Mouse (Mus musculus): ENCODE data around the gene Snx29. TPM values are rescaled to one million over a fixed set of nuclear protein-coding genes. Genes with fewer than 3 reads are reported as not detected.

Snx29 gene
- polyA plus RNA-seq, 1 experiment from 2014 or later = 13.0 TPM

- Histone ChIP-seq H3K4me2 (no peak overlapping the region), H3K4me1 (peaks cover 24% of the 10 kb centered on the region), H3K27me3 (no peaks in the 10 kb centered on the region), H3K9ac (no peak overlapping the region), H3K9me3 (replicated peaks) (no peaks in the 10 kb centered on the region), H3K36me3 (ENCODE audit: poor library complexity, severe bottlenecking) (no peaks in the 10 kb centered on the region), H3K27ac (no peak overlapping the region), H3K4me3 (no peak overlapping the region)
- 83% methylated on average over 1 of the region's 1 CpGs for WGBS
- ATAC-seq = no peak
These were observed 44.1 kb downstream of the Snx29 start for GRCm38 (mm10) chr16:11366851-11367250.

- no peaks in the 10 kb centered on the region for H3K9me3 ChIP-seq (replicated peaks)
- H3K27me3 ChIP-seq = no peaks in the 10 kb centered on the region
- 86% methylated on average over 3 of the region's 3 CpGs for WGBS
- no peak for ATAC-seq
- H3K4me1 ChIP-seq = peaks cover 24% of the 10 kb centered on the region
- H3K36me3 ChIP-seq (ENCODE audit: poor library complexity, severe bottlenecking) = no peaks in the 10 kb centered on the region
- H3K4me3 ChIP-seq = no peak overlapping the region
- H3K9ac ChIP-seq = no peak overlapping the region
- H3K4me2 ChIP-seq = no peak overlapping the region
- no peak overlapping the region; the same call in 1 of the 2 replicates for H3K27ac ChIP-seq
These were observed 45.7 kb downstream of the Snx29 start for GRCm38 (mm10) chr16:11368412-11368811.

GRCm38 (mm10) chr16:11369162-11369561 is 46.5 kb downstream of the Snx29 start:
- 0 out of 2 replicates have a peak overlapping the region, but pooled peaks have one; percentile 37 for H3K27ac ChIP-seq
- WGBS = 48% methylated on average over 4 of the region's 4 CpGs
- H3K36me3 ChIP-seq (ENCODE audit: poor library complexity, severe bottlenecking) = no peaks in the 10 kb centered on the region
- no peaks in the 10 kb centered on the region for H3K27me3 ChIP-seq
- H3K4me2 ChIP-seq = peak overlapping the region; percentile 15; the same call in 1 of the 2 replicates
- no peak overlapping the region for H3K4me3 ChIP-seq
- no peak; the same call in 1 of the 2 replicates for ATAC-seq
- H3K4me1 ChIP-seq = peaks cover 24% of the 10 kb centered on the region
- no peaks in the 10 kb centered on the region for H3K9me3 ChIP-seq (replicated peaks)
- H3K9ac ChIP-seq = no peak overlapping the region

- H3K4me3 ChIP-seq = no peak overlapping the region
- peak; percentile 77 for ATAC-seq
- no peak overlapping the region for H3K9ac ChIP-seq
- 0% methylated on average over 1 of the region's 1 CpGs for WGBS
- H3K4me1 ChIP-seq = peaks cover 24% of the 10 kb centered on the region
- peak overlapping the region; percentile 37 for H3K27ac ChIP-seq
- no peaks in the 10 kb centered on the region for H3K36me3 ChIP-seq (ENCODE audit: poor library complexity, severe bottlenecking)
- no peaks in the 10 kb centered on the region for H3K9me3 ChIP-seq (replicated peaks)
- peak overlapping the region; percentile 15; the same call in 1 of the 2 replicates for H3K4me2 ChIP-seq
- no peaks in the 10 kb centered on the region for H3K27me3 ChIP-seq
These were observed 46.9 kb downstream of the Snx29 start for GRCm38 (mm10) chr16:11369642-11370041.

GRCm38 (mm10) chr16:11370132-11370544 is 47.4 kb downstream of the Snx29 start:
- no peak overlapping the region for H3K9ac ChIP-seq
- H3K4me2 ChIP-seq = no peak overlapping the region
- ATAC-seq = peak; percentile 43; the same call in 1 of the 2 replicates
- H3K36me3 ChIP-seq (ENCODE audit: poor library complexity, severe bottlenecking) = no peaks in the 10 kb centered on the region
- 40% methylated on average over 7 of the region's 7 CpGs for WGBS
- peak overlapping the region; percentile 37; the same call in 1 of the 2 replicates for H3K27ac ChIP-seq
- peaks cover 24% of the 10 kb centered on the region for H3K4me1 ChIP-seq
- H3K9me3 ChIP-seq (replicated peaks) = no peaks in the 10 kb centered on the region
- H3K27me3 ChIP-seq = no peaks in the 10 kb centered on the region
- H3K4me3 ChIP-seq = no peak overlapping the region

GRCm38 (mm10) chr16:11379264-11379663 is 56.6 kb downstream of the Snx29 start:
- ATAC-seq = no peak
- Histone ChIP-seq H3K27me3 (no peaks in the 10 kb centered on the region), H3K36me3 (ENCODE audit: poor library complexity, severe bottlenecking) (no peaks in the 10 kb centered on the region; the same call in 1 of the 2 replicates), H3K9ac (no peak overlapping the region), H3K4me1 (0 out of 2 replicates have a peak, but pooled peaks cover under 1% of the 10 kb centered on the region), H3K4me2 (no peak overlapping the region), H3K27ac (no peak overlapping the region), H3K4me3 (no peak overlapping the region), H3K9me3 (replicated peaks) (no peaks in the 10 kb centered on the region)
- 85% methylated on average over 3 of the region's 3 CpGs for WGBS

GRCm38 (mm10) chr16:11380038-11380437 is 57.3 kb downstream of the Snx29 start:
- no peak for ATAC-seq

GRCm38 (mm10) chr16:11380871-11381270 is 58.2 kb downstream of the Snx29 start:
- no peak for ATAC-seq
- Histone ChIP-seq H3K27me3 (no peaks in the 10 kb centered on the region), H3K4me2 (no peak overlapping the region)

More at GRCm38 (mm10) chr16:11380038-11380437, 57.3 kb downstream of the Snx29 start:
- H3K4me3 ChIP-seq = no peak overlapping the region
- no peaks in the 10 kb centered on the region for H3K9me3 ChIP-seq (replicated peaks)
- no peaks in the 10 kb centered on the region; the same call in 1 of the 2 replicates for H3K36me3 ChIP-seq (ENCODE audit: poor library complexity, severe bottlenecking)
- no peak overlapping the region for H3K4me2 ChIP-seq
- H3K4me1 ChIP-seq = 0 out of 2 replicates have a peak, but pooled peaks cover 3% of the 10 kb centered on the region
- H3K27ac ChIP-seq = no peak overlapping the region
- no peak overlapping the region for H3K9ac ChIP-seq
- 92% methylated on average over 5 of the region's 5 CpGs for WGBS
- no peaks in the 10 kb centered on the region for H3K27me3 ChIP-seq

GRCm38 (mm10) chr16:11384361-11384760 is 61.7 kb downstream of the Snx29 start:
- Histone ChIP-seq H3K9ac (no peak overlapping the region), H3K27me3 (no peaks in the 10 kb centered on the region), H3K4me3 (no peak overlapping the region), H3K36me3 (ENCODE audit: poor library complexity, severe bottlenecking) (no peaks in the 10 kb centered on the region), H3K9me3 (replicated peaks) (no peaks in the 10 kb centered on the region), H3K4me1 (0 out of 2 replicates have a peak, but pooled peaks cover 3% of the 10 kb centered on the region), H3K27ac (no peak overlapping the region), H3K4me2 (no peak overlapping the region)
- WGBS = 75% methylated on average over 5 of the region's 5 CpGs
- ATAC-seq = no peak

More at GRCm38 (mm10) chr16:11380871-11381270, 58.2 kb downstream of the Snx29 start:
- no peaks in the 10 kb centered on the region; the same call in 1 of the 2 replicates for H3K36me3 ChIP-seq (ENCODE audit: poor library complexity, severe bottlenecking)
- no peak overlapping the region for H3K4me3 ChIP-seq
- H3K4me1 ChIP-seq = 0 out of 2 replicates have a peak, but pooled peaks cover 3% of the 10 kb centered on the region
- no peak overlapping the region for H3K27ac ChIP-seq
- no peak overlapping the region for H3K9ac ChIP-seq
- 90% methylated on average over 8 of the region's 8 CpGs for WGBS
- H3K9me3 ChIP-seq (replicated peaks) = no peaks in the 10 kb centered on the region

GRCm38 (mm10) chr16:11385150-11385549 is 62.4 kb downstream of the Snx29 start:
- no peak overlapping the region for H3K4me2 ChIP-seq
- no peak overlapping the region for H3K27ac ChIP-seq
- H3K4me1 ChIP-seq = 0 out of 2 replicates have a peak, but pooled peaks cover 3% of the 10 kb centered on the region
- no peaks in the 10 kb centered on the region for H3K9me3 ChIP-seq (replicated peaks)
- H3K4me3 ChIP-seq = no peak overlapping the region
- WGBS = 69% methylated on average over 5 of the region's 5 CpGs
- H3K36me3 ChIP-seq (ENCODE audit: poor library complexity, severe bottlenecking) = no peaks in the 10 kb centered on the region
- no peaks in the 10 kb centered on the region for H3K27me3 ChIP-seq
- no peak overlapping the region for H3K9ac ChIP-seq
- no peak for ATAC-seq

- Histone ChIP-seq H3K36me3 (ENCODE audit: poor library complexity, severe bottlenecking) (no peaks in the 10 kb centered on the region), H3K9ac (no peak overlapping the region), H3K4me1 (0 out of 2 replicates have a peak, but pooled peaks cover 3% of the 10 kb centered on the region), H3K27me3 (no peaks in the 10 kb centered on the region), H3K9me3 (replicated peaks) (no peaks in the 10 kb centered on the region), H3K4me3 (no peak overlapping the region), H3K27ac (no peak overlapping the region), H3K4me2 (no peak overlapping the region)
- no peak for ATAC-seq
- WGBS = 91% methylated on average over 5 of the region's 5 CpGs
These were observed 63.1 kb downstream of the Snx29 start for GRCm38 (mm10) chr16:11385798-11386197.

GRCm38 (mm10) chr16:11386221-11386620 is 63.5 kb downstream of the Snx29 start:
- H3K27ac ChIP-seq = no peak overlapping the region
- H3K27me3 ChIP-seq = no peaks in the 10 kb centered on the region
- H3K36me3 ChIP-seq (ENCODE audit: poor library complexity, severe bottlenecking) = no peaks in the 10 kb centered on the region
- H3K9me3 ChIP-seq (replicated peaks) = no peaks in the 10 kb centered on the region
- no peak for ATAC-seq
- H3K4me1 ChIP-seq = 0 out of 2 replicates have a peak, but pooled peaks cover 3% of the 10 kb centered on the region
- no peak overlapping the region for H3K4me2 ChIP-seq
- H3K9ac ChIP-seq = no peak overlapping the region
- no peak overlapping the region for H3K4me3 ChIP-seq

- Histone ChIP-seq H3K27ac (no peak overlapping the region), H3K27me3 (no peaks in the 10 kb centered on the region), H3K4me3 (no peak overlapping the region), H3K4me2 (no peak overlapping the region), H3K9ac (no peak overlapping the region), H3K36me3 (ENCODE audit: poor library complexity, severe bottlenecking) (no peaks in the 10 kb centered on the region), H3K9me3 (replicated peaks) (no peaks in the 10 kb centered on the region), H3K4me1 (0 out of 2 replicates have a peak, but pooled peaks cover 3% of the 10 kb centered on the region)
- 62% methylated on average over 2 of the region's 2 CpGs for WGBS
- ATAC-seq = no peak
These were observed 65.4 kb downstream of the Snx29 start for GRCm38 (mm10) chr16:11388085-11388484.

Data from forebrain, embryonic 13.5 days (tissue).